Mouse (Mus musculus): ENCODE results near the gene Rab1b.

Rab1b gene

GRCm38 (mm10) chr19:5069978-5070377 is 36.9 kb downstream of the Rab1b start:
- no peaks in the 10 kb centered on the region for H3K36me3 ChIP-seq (ENCODE audit: control insufficient read depth, insufficient read depth, low read length, poor library complexity, severe bottlenecking)

GRCm38 (mm10) chr19:5069486-5069885 is 37.4 kb downstream of the Rab1b start:
- Histone ChIP-seq H3K36me3 (ENCODE audit: control insufficient read depth, insufficient read depth, low read length, poor library complexity, severe bottlenecking) (no peaks in the 10 kb centered on the region), H3K27me3 (ENCODE audit: control insufficient read depth, insufficient read depth, low read length, poor library complexity, severe bottlenecking) (peaks cover 2% of the 10 kb centered on the region; the same call in 1 of the 2 replicates)
- DNase-seq (ENCODE audit: low read depth, low spot score) = no peak

More at GRCm38 (mm10) chr19:5069978-5070377, 36.9 kb downstream of the Rab1b start:
- no peak for DNase-seq (ENCODE audit: low read depth, low spot score)
- peaks cover 2% of the 10 kb centered on the region; the same call in 1 of the 2 replicates for H3K27me3 ChIP-seq (ENCODE audit: control insufficient read depth, insufficient read depth, low read length, poor library complexity, severe bottlenecking)

DNA sequence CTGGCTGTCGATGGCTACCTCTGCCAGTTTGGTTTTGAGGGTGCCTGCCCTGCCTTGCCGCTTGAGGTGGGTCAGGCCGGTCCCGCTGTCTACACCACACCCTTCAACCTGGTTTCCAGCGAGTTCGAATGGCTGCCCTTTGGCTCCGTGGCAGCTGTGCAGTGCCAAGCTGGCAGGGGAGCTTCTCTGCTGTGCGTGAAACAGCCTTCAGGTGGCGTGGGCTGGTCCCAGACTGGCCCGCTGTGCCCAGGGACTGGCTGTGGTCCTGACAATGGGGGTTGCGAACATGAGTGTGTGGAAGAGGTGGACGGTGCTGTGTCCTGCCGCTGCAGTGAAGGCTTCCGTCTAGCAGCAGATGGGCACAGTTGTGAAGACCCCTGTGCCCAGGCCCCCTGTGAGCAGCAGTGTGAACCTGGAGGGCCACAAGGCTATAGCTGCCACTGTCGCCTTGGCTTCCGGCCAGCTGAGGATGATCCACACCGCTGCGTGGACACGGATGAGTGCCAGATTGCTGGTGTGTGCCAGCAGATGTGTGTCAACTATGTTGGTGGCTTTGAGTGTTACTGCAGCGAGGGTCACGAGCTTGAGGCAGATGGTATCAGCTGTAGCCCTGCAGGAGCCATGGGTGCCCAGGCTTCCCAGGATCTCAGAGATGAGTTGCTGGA is 38.2 kb downstream of the Rab1b start:
- peaks cover 2% of the 10 kb centered on the region; the same call in 1 of the 2 replicates for H3K27me3 ChIP-seq (ENCODE audit: control insufficient read depth, insufficient read depth, low read length, poor library complexity, severe bottlenecking)
- H3K36me3 ChIP-seq (ENCODE audit: control insufficient read depth, insufficient read depth, low read length, poor library complexity, severe bottlenecking) = no peaks in the 10 kb centered on the region
- no peak for DNase-seq (ENCODE audit: low read depth, low spot score)

DNA sequence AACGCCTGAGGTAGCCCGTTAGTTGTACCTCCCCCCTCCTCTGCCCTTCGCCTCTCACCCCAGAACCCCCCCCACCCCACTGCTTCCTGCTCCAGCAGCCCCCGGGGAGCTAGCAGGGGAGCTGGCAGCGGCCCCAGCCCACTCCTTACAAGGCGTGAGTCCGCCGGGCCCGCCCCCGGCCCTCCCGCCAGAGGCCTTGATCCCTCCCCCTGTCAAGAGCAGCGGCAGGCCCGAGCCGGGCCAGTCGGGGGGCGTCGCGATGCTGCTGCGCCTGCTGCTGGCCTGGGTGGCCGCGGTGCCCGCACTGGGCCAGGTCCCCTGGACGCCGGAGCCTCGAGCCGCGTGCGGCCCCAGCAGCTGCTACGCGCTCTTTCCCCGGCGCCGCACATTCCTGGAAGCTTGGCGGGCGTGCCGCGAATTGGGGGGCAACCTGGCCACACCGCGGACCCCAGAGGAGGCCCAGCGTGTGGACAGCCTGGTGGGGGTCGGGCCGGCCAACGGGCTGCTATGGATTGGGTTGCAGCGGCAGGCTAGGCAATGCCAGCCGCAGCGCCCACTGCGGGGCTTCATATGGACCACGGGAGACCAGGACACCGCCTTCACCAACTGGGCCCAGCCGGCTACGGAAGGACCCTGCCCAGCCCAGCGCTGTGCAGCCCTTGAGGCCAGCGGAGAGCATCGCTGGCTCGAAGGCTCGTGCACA is 38.9 kb downstream of the Rab1b start, which contains the start of gene Cd248:
Cd248 (plus strand) TSS at position 212 of the 703 bp plus-strand sequence.
- peak; percentile 50 for DNase-seq (ENCODE audit: low read depth, low spot score)
- Histone ChIP-seq H3K27me3 (ENCODE audit: control insufficient read depth, insufficient read depth, low read length, poor library complexity, severe bottlenecking) (peaks cover 2% of the 10 kb centered on the region; the same call in 1 of the 2 replicates), H3K36me3 (ENCODE audit: control insufficient read depth, insufficient read depth, low read length, poor library complexity, severe bottlenecking) (no peaks in the 10 kb centered on the region)

DNA sequence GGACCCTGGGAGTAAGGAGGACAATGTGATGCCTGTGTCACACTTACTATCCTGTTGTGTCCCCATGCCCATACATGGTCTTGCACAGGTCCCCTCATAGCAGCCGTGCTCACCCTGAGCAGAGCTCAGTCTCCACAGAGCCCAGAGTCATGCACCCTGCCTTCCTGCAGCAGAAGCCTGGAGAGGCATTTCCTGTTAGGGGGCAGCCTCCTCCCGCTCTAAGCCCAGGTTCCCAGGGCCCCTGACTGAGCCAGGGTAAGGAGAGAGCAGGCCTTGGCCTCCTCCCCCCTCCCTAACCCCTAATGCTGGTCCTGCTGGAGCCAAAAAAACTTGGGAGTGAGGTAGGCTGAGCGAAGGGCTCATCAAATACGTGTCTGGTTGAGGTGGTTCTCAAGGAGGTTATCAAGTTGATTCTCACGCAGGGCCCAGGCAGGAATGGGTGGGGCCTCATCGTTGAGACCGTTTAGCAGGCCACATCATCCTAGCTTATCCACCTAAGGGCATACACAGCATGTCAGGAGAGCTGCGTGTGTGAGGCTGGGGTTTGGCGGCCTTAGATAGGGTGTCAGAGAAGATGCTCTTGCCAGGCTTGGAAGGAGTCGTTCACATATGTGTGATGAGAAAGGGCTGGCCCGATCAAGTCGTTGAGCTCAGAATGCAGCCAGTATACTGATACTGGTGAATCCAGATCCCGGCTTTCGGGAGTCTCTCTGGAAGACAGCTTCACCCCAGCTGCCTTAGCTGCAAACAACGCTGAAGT is 39.7 kb downstream of the Rab1b start:
- peaks cover 2% of the 10 kb centered on the region; the same call in 1 of the 2 replicates for H3K27me3 ChIP-seq (ENCODE audit: control insufficient read depth, insufficient read depth, low read length, poor library complexity, severe bottlenecking)
- no peaks in the 10 kb centered on the region for H3K36me3 ChIP-seq (ENCODE audit: control insufficient read depth, insufficient read depth, low read length, poor library complexity, severe bottlenecking)
- no peak for DNase-seq (ENCODE audit: low read depth, low spot score)

GRCm38 (mm10) chr19:5065104-5065503 is 41.8 kb downstream of the Rab1b start:
- H3K27me3 ChIP-seq (ENCODE audit: control insufficient read depth, insufficient read depth, low read length, poor library complexity, severe bottlenecking) = 0 out of 2 replicates have a peak, but pooled peaks cover 2% of the 10 kb centered on the region
- no peaks in the 10 kb centered on the region for H3K36me3 ChIP-seq (ENCODE audit: control insufficient read depth, insufficient read depth, low read length, poor library complexity, severe bottlenecking)
- DNase-seq (ENCODE audit: low read depth, low spot score) = no peak

DNA sequence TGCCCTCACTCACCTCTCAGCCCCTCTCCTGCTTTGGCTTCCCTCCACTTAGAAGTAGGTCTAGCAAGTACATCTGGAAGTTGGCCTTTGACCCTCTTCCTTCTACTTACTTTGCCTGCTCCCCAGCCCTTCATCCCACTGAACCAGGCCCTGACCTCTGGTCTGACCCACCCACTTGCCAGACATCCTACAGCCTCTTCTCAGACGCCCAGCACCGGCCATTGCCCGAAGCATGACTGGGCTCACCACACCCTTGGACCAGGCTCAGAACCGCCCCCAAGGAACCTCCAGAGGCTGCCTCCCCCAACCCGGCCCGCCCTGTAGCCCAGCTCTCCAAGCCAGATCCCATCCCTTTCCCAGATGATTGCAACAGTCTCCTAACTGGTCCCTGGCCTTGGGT is 44.4 kb downstream of the Rab1b start:
- Histone ChIP-seq H3K27me3 (ENCODE audit: control insufficient read depth, insufficient read depth, low read length, poor library complexity, severe bottlenecking) (no peaks in the 10 kb centered on the region), H3K36me3 (ENCODE audit: control insufficient read depth, insufficient read depth, low read length, poor library complexity, severe bottlenecking) (no peaks in the 10 kb centered on the region)
- DNase-seq (ENCODE audit: low read depth, low spot score) = no peak

- H3K27me3 ChIP-seq (ENCODE audit: control insufficient read depth, insufficient read depth, low read length, poor library complexity, severe bottlenecking) = no peaks in the 10 kb centered on the region
- DNase-seq (ENCODE audit: low read depth, low spot score) = no peak
Observed at GRCm38 (mm10) chr19:5062041-5062440, 44.8 kb downstream of the Rab1b start.

GRCm38 (mm10) chr19:5060365-5061330 is 46.2 kb downstream of the Rab1b start:
- DNase-seq (ENCODE audit: low read depth, low spot score) = no peak
- H3K27me3 ChIP-seq (ENCODE audit: control insufficient read depth, insufficient read depth, low read length, poor library complexity, severe bottlenecking) = no peaks in the 10 kb centered on the region

More at GRCm38 (mm10) chr19:5062041-5062440, 44.8 kb downstream of the Rab1b start:
- no peaks in the 10 kb centered on the region for H3K36me3 ChIP-seq (ENCODE audit: control insufficient read depth, insufficient read depth, low read length, poor library complexity, severe bottlenecking)

DNA sequence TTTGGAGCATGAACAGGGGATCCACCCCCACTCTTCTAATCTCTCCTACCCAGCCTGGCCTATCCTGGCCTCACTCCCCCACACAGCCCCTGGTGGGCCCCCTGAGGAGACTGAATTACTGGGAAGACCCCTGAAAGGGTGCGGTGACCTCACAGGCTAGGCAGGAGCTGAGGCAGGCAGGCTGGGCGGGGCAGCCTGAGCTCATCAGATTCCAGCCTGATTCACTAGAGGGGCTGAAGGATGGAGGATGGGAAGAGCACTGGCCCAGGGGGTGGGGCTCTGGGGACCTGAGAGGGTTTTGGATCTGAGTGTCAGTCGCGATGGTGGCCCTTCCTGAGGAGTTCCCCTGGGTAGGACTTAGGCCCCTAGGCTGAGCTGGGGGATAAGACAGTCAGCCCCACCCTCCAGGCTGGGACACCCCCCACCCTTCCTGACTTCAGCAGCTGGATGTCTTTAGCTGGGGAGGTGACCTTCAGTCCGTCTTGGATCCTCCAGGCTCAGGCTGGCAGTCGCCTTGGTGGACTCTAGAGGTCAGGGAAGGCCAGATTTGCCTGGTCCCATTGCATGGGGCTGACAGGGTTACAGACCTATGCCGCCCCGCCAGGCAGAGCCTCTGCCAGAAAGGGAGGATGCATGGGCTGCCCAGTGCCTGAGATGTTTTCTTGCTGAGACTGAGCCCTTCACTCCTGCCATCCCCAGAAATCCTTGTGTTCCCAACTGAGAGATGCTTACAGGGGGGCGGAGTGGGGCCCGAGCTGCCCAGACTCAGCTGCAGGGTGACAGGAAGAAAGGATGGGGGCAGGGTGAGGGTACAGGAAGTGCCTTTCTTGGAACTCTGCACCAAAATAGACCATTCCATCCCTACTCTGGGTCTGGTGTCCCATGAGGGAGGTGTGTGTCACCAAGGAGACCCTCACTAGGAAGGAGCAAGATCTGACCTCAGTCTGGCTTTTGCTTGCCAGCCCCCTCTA is 47.8 kb downstream of the Rab1b start:
- DNase-seq (ENCODE audit: low read depth, low spot score) = no peak
- H3K27me3 ChIP-seq (ENCODE audit: control insufficient read depth, insufficient read depth, low read length, poor library complexity, severe bottlenecking) = no peaks in the 10 kb centered on the region
- H3K36me3 ChIP-seq (ENCODE audit: control insufficient read depth, insufficient read depth, low read length, poor library complexity, severe bottlenecking) = no peaks in the 10 kb centered on the region

More at GRCm38 (mm10) chr19:5060365-5061330, 46.2 kb downstream of the Rab1b start:
- H3K36me3 ChIP-seq (ENCODE audit: control insufficient read depth, insufficient read depth, low read length, poor library complexity, severe bottlenecking) = no peaks in the 10 kb centered on the region

GRCm38 (mm10) chr19:5057876-5058775 is 48.7 kb downstream of the Rab1b start:
- no peaks in the 10 kb centered on the region for H3K27me3 ChIP-seq (ENCODE audit: control insufficient read depth, insufficient read depth, low read length, poor library complexity, severe bottlenecking)
- no peak for DNase-seq (ENCODE audit: low read depth, low spot score)
- no peaks in the 10 kb centered on the region for H3K36me3 ChIP-seq (ENCODE audit: control insufficient read depth, insufficient read depth, low read length, poor library complexity, severe bottlenecking)

- peak; percentile 56 for DNase-seq (ENCODE audit: low read depth, low spot score)
- H3K27me3 ChIP-seq (ENCODE audit: control insufficient read depth, insufficient read depth, low read length, poor library complexity, severe bottlenecking) = no peaks in the 10 kb centered on the region
- no peaks in the 10 kb centered on the region for H3K36me3 ChIP-seq (ENCODE audit: control insufficient read depth, insufficient read depth, low read length, poor library complexity, severe bottlenecking)
Observed at GRCm38 (mm10) chr19:5056251-5056650, 50.6 kb downstream of the Rab1b start.

Measured in splenic B cell, adult 2 months (primary cell).